Comparison of ENCODE assay signal across 13 mouse cellular contexts in the genomic region with DNA sequence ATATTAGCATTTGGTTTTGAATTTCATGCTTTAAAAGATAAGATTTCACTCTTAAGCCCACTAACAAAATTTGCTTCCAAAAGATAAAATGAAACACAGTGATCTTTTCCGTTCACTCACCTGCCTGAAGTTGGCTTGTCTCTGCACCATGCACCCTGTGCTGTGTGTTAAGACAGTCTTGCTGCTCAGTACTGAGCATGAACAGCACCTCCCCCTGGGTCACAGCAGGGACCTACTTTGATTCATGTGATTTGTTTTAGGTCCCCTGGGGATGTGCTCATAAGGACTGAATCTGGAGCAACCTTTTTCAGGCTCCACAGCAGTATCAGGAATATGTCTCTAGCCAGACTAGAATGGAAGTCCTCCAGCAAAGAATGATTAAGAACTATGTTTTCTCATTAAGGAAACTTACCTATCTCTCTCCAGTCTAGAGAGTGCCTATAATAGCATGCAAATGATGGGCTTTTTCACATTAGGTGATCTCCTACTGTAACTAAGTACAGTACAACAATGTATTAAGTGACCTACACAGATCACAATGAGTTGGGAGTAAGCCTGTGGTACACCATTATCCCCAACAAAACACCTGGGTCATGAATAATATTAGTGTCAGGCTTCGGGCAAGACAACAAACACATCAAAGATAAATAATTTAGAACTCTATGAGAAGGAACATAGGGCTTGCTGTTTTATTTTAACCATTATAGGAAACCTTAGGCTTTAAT.
"Had no signal": no experiment of that assay in that cellular context is flagged by ENCODE, and none has a peak within 500 bp of the region (broad histone marks: within the 10 kb centered on the region; RNA-seq: fewer than 3 reads in every experiment).

No protein-coding gene starts in this region.

- H3K36me3 ChIP-seq: kidney, embryonic 15.5 days; liver, embryonic 13.5 days had no signal

- H3K9ac ChIP-seq: kidney, embryonic 15.5 days; liver, embryonic 13.5 days had no signal

- H3K9me3 ChIP-seq: kidney, embryonic 15.5 days; liver, embryonic 13.5 days had no signal

- H3K4me2 ChIP-seq: kidney, embryonic 15.5 days; liver, embryonic 13.5 days; midbrain, embryonic 11.5 days had no signal

- H3K4me3 ChIP-seq: kidney, embryonic 15.5 days; left cerebral cortex, adult 2 months; liver, embryonic 13.5 days had no signal

- H3K4me1 ChIP-seq: kidney, embryonic 15.5 days; liver, embryonic 13.5 days had no signal

- DNase-seq: kidney, adult 2 months; kidney, postnatal 10 days; kidney, postnatal 36 days; layer of hippocampus, postnatal 36 days; liver, embryonic 13.5 days; lung, adult 2 months; lung, postnatal 36 days; thymus, adult 18-20 months; thymus, postnatal 36 days had no signal

- H3K27me3 ChIP-seq: kidney, embryonic 15.5 days; liver, embryonic 13.5 days had no signal

- H3K27ac ChIP-seq: kidney, embryonic 15.5 days; left cerebral cortex, adult 2 months; liver, embryonic 13.5 days had no signal

- ATAC-seq: intestine, postnatal 0 days had no signal
